Mouse (Mus musculus): ENCODE data around the gene Atp8b5. TPM values are rescaled to one million over a fixed set of nuclear protein-coding genes. Genes with fewer than 3 reads are reported as not detected.

The Atp8b5 gene
- polyA plus RNA-seq (2015; fragmentation: Nextera tagmentation; extraction: Ambion mirVana), result 0.40 and 0.47 TPM in 2 replicates

GRCm38 (mm10) chr4:43266623-43267322 is at the start of gene Atp8b5:
TSS of gene Atp8b5 (plus strand) at chr4:43267159.
- Histone ChIP-seq H3K36me3 (no peaks in the 10 kb centered on the region), H3K27me3 (no peaks in the 10 kb centered on the region), H3K4me3 (peak within 1 kb of the TSS; percentile 41), H3K9me3 (no peaks in the 10 kb centered on the region), H3K4me1 (peaks cover 9% of the 10 kb centered on the region; the same call in 1 of the 2 replicates), H3K27ac (no peak within 1 kb of the TSS), H3K9ac (no peak within 1 kb of the TSS; the same call in 1 of the 2 replicates), H3K4me2 (peak within 1 kb of the TSS; percentile 56)
- under 1% methylated on average over 19 of the region's 19 CpGs for WGBS
- no peak for ATAC-seq (ENCODE audit: insufficient number of reproducible peaks, low FRiP score, low TSS enrichment, low read depth)

- Histone ChIP-seq H3K36me3 (no peaks in the 10 kb centered on the region), H3K27me3 (no peaks in the 10 kb centered on the region), H3K27ac (no peak overlapping the region), H3K9ac (no peak overlapping the region), H3K9me3 (no peaks in the 10 kb centered on the region), H3K4me2 (no peak overlapping the region), H3K4me3 (no peak overlapping the region), H3K4me1 (no peaks in the 10 kb centered on the region)
- WGBS, result 97% methylated on average over 1 of the region's 1 CpGs
- no peak for ATAC-seq (ENCODE audit: insufficient number of reproducible peaks, low FRiP score, low TSS enrichment, low read depth)
Measured at GRCm38 (mm10) chr4:43217997-43218396, 49.0 kb upstream of the Atp8b5 start.

- no peaks in the 10 kb centered on the region for H3K9me3 ChIP-seq
- 83% methylated on average over 3 of the region's 3 CpGs for WGBS
Measured at GRCm38 (mm10) chr4:43231821-43232220, 35.1 kb upstream of the Atp8b5 start.

GRCm38 (mm10) chr4:43232985-43233384 is 34.0 kb upstream of the Atp8b5 start:
- no peak overlapping the region for H3K9ac ChIP-seq
- ATAC-seq (ENCODE audit: insufficient number of reproducible peaks, low FRiP score, low TSS enrichment, low read depth), result no peak
- H3K4me3 ChIP-seq, result no peak overlapping the region
- H3K9me3 ChIP-seq, result no peaks in the 10 kb centered on the region
- H3K4me2 ChIP-seq, result no peak overlapping the region
- H3K4me1 ChIP-seq, result no peaks in the 10 kb centered on the region
- 82% methylated on average over 1 of the region's 1 CpGs for WGBS
- H3K27me3 ChIP-seq, result no peaks in the 10 kb centered on the region
- H3K36me3 ChIP-seq, result no peaks in the 10 kb centered on the region
- no peak overlapping the region for H3K27ac ChIP-seq

More at GRCm38 (mm10) chr4:43231821-43232220, 35.1 kb upstream of the Atp8b5 start:
- Histone ChIP-seq H3K9ac (no peak overlapping the region), H3K27me3 (no peaks in the 10 kb centered on the region), H3K4me3 (no peak overlapping the region), H3K4me2 (no peak overlapping the region), H3K4me1 (no peaks in the 10 kb centered on the region), H3K36me3 (no peaks in the 10 kb centered on the region), H3K27ac (no peak overlapping the region)
- no peak for ATAC-seq (ENCODE audit: insufficient number of reproducible peaks, low FRiP score, low TSS enrichment, low read depth)

- H3K4me2 ChIP-seq, result no peak overlapping the region
- H3K4me3 ChIP-seq, result no peak overlapping the region
- 92% methylated on average over 6 of the region's 6 CpGs for WGBS
- no peaks in the 10 kb centered on the region for H3K4me1 ChIP-seq
- no peaks in the 10 kb centered on the region for H3K36me3 ChIP-seq
- H3K9me3 ChIP-seq, result no peaks in the 10 kb centered on the region
- no peak overlapping the region for H3K27ac ChIP-seq
- no peaks in the 10 kb centered on the region for H3K27me3 ChIP-seq
- no peak overlapping the region for H3K9ac ChIP-seq
- ATAC-seq (ENCODE audit: insufficient number of reproducible peaks, low FRiP score, low TSS enrichment, low read depth), result no peak
Measured at GRCm38 (mm10) chr4:43233489-43233888, 33.5 kb upstream of the Atp8b5 start.

- ATAC-seq (ENCODE audit: insufficient number of reproducible peaks, low FRiP score, low TSS enrichment, low read depth), result no peak
- H3K9ac ChIP-seq, result no peak overlapping the region
- no peaks in the 10 kb centered on the region for H3K36me3 ChIP-seq
- H3K9me3 ChIP-seq, result no peaks in the 10 kb centered on the region
- no peak overlapping the region for H3K4me3 ChIP-seq
- WGBS, result 91% methylated on average over 9 of the region's 9 CpGs
- no peaks in the 10 kb centered on the region for H3K27me3 ChIP-seq
- H3K4me2 ChIP-seq, result no peak overlapping the region
- H3K4me1 ChIP-seq, result no peaks in the 10 kb centered on the region
- no peak overlapping the region for H3K27ac ChIP-seq
Measured at GRCm38 (mm10) chr4:43236898-43237297, 30.1 kb upstream of the Atp8b5 start.

GRCm38 (mm10) chr4:43240716-43241115 is 26.2 kb upstream of the Atp8b5 start:
- 56% methylated on average over 1 of the region's 1 CpGs for WGBS

GRCm38 (mm10) chr4:43244022-43244421 is 22.9 kb upstream of the Atp8b5 start:
- no peak overlapping the region for H3K4me2 ChIP-seq
- WGBS, result 31% methylated on average over 2 of the region's 2 CpGs
- H3K9me3 ChIP-seq, result no peaks in the 10 kb centered on the region
- H3K9ac ChIP-seq, result no peak overlapping the region
- no peak overlapping the region for H3K4me3 ChIP-seq
- no peaks in the 10 kb centered on the region for H3K27me3 ChIP-seq
- H3K4me1 ChIP-seq, result no peaks in the 10 kb centered on the region
- no peak overlapping the region for H3K27ac ChIP-seq
- no peak for ATAC-seq (ENCODE audit: insufficient number of reproducible peaks, low FRiP score, low TSS enrichment, low read depth)
- H3K36me3 ChIP-seq, result no peaks in the 10 kb centered on the region

More at GRCm38 (mm10) chr4:43240716-43241115, 26.2 kb upstream of the Atp8b5 start:
- no peak for ATAC-seq (ENCODE audit: insufficient number of reproducible peaks, low FRiP score, low TSS enrichment, low read depth)
- H3K4me3 ChIP-seq, result no peak overlapping the region
- no peaks in the 10 kb centered on the region for H3K36me3 ChIP-seq
- H3K4me2 ChIP-seq, result no peak overlapping the region
- no peak overlapping the region for H3K9ac ChIP-seq
- no peaks in the 10 kb centered on the region for H3K4me1 ChIP-seq
- H3K27me3 ChIP-seq, result no peaks in the 10 kb centered on the region
- no peak overlapping the region for H3K27ac ChIP-seq
- no peaks in the 10 kb centered on the region for H3K9me3 ChIP-seq

GRCm38 (mm10) chr4:43245776-43246175 is 21.2 kb upstream of the Atp8b5 start:
- no peak overlapping the region for H3K4me3 ChIP-seq
- H3K9me3 ChIP-seq, result no peaks in the 10 kb centered on the region
- H3K27me3 ChIP-seq, result no peaks in the 10 kb centered on the region
- H3K4me1 ChIP-seq, result no peaks in the 10 kb centered on the region
- no peak for ATAC-seq (ENCODE audit: insufficient number of reproducible peaks, low FRiP score, low TSS enrichment, low read depth)
- 77% methylated on average over 4 of the region's 4 CpGs for WGBS
- no peak overlapping the region for H3K27ac ChIP-seq
- H3K36me3 ChIP-seq, result no peaks in the 10 kb centered on the region
- H3K4me2 ChIP-seq, result no peak overlapping the region
- H3K9ac ChIP-seq, result no peak overlapping the region

GRCm38 (mm10) chr4:43248026-43248425 is 18.9 kb upstream of the Atp8b5 start:
- Histone ChIP-seq H3K36me3 (no peaks in the 10 kb centered on the region), H3K9me3 (no peaks in the 10 kb centered on the region), H3K4me3 (no peak overlapping the region), H3K27ac (no peak overlapping the region), H3K9ac (no peak overlapping the region), H3K4me2 (no peak overlapping the region), H3K27me3 (no peaks in the 10 kb centered on the region), H3K4me1 (no peaks in the 10 kb centered on the region)
- WGBS, result 68% methylated on average over 7 of the region's 7 CpGs
- no peak for ATAC-seq (ENCODE audit: insufficient number of reproducible peaks, low FRiP score, low TSS enrichment, low read depth)

GRCm38 (mm10) chr4:43248909-43249308 is 18.1 kb upstream of the Atp8b5 start:
- 61% methylated on average over 2 of the region's 2 CpGs for WGBS
- H3K9ac ChIP-seq, result no peak overlapping the region
- H3K4me2 ChIP-seq, result no peak overlapping the region
- H3K9me3 ChIP-seq, result no peaks in the 10 kb centered on the region
- H3K4me3 ChIP-seq, result no peak overlapping the region
- no peaks in the 10 kb centered on the region for H3K4me1 ChIP-seq
- H3K27ac ChIP-seq, result no peak overlapping the region
- no peaks in the 10 kb centered on the region for H3K27me3 ChIP-seq
- no peak for ATAC-seq (ENCODE audit: insufficient number of reproducible peaks, low FRiP score, low TSS enrichment, low read depth)
- no peaks in the 10 kb centered on the region for H3K36me3 ChIP-seq

GRCm38 (mm10) chr4:43251269-43251668 is 15.7 kb upstream of the Atp8b5 start:
- no peak overlapping the region for H3K27ac ChIP-seq
- H3K9me3 ChIP-seq, result no peaks in the 10 kb centered on the region
- no peaks in the 10 kb centered on the region for H3K36me3 ChIP-seq
- no peak overlapping the region for H3K4me3 ChIP-seq
- H3K9ac ChIP-seq, result no peak overlapping the region
- H3K4me1 ChIP-seq, result no peaks in the 10 kb centered on the region
- no peak for ATAC-seq (ENCODE audit: insufficient number of reproducible peaks, low FRiP score, low TSS enrichment, low read depth)
- 74% methylated on average over 6 of the region's 6 CpGs for WGBS
- H3K4me2 ChIP-seq, result no peak overlapping the region
- H3K27me3 ChIP-seq, result no peaks in the 10 kb centered on the region
